Mouse (Mus musculus) CH12.LX (cell line): ENCODE results near the gene Smim13.

Experiments
- BHLHE40 ChIP-seq: IDR thresholded peaks from 2 replicates; pipeline ENCODE4 v1.6.1; 2011; ENCODE audit warnings: mild to moderate bottlenecking, low read depth, low read length, improper control_type of control experiment
- CHD1 ChIP-seq: IDR thresholded peaks from 2 replicates; pipeline ENCODE4 v1.6.1; 2012; ENCODE audit warnings: low read depth, low read length, improper control_type of control experiment, inconsistent platforms
- CTCF ChIP-seq, 2 experiments: IDR thresholded peaks in 1 of 2; conservative IDR thresholded peaks in 1 of 2; 2 replicates each; pipeline ENCODE4 v1.5.1; 2011 to 2012; ENCODE audit warnings: low read depth in 2 of 2, low read length in 2 of 2, improper control_type of control experiment in 1 of 2, inconsistent platforms in 1 of 2, mild to moderate bottlenecking in 1 of 2, moderate library complexity in 1 of 2
- EP300 ChIP-seq: IDR thresholded peaks from 2 replicates; pipeline ENCODE4 v1.6.1; 2011; ENCODE audit warnings: low read length, improper control_type of control experiment
- ETS1 ChIP-seq: conservative IDR thresholded peaks from 2 replicates; pipeline ENCODE4 v1.6.1; 2012; ENCODE audit warnings: low read depth, mild to moderate bottlenecking, inconsistent platforms, low read length, improper control_type of control experiment, moderate library complexity
- HCFC1 ChIP-seq: IDR thresholded peaks from 2 replicates; pipeline ENCODE4 v1.6.1; 2012; ENCODE audit warnings: low read depth, mild to moderate bottlenecking, inconsistent platforms, low read length, improper control_type of control experiment
- KAT2A ChIP-seq: IDR thresholded peaks from 2 replicates; pipeline ENCODE4 v1.6.1; 2012; ENCODE audit warnings: low read length, improper control_type of control experiment, inconsistent platforms; ENCODE audit not compliant: insufficient replicate concordance
- MAFK ChIP-seq: IDR thresholded peaks from 2 replicates; pipeline ENCODE4 v1.6.1; 2011; ENCODE audit warnings: low read length, improper control_type of control experiment; ENCODE audit not compliant: insufficient replicate concordance
- MAX ChIP-seq: IDR thresholded peaks from 2 replicates; pipeline ENCODE4 v1.6.1; 2011; ENCODE audit warnings: low read length, improper control_type of control experiment
- POLR2A ChIP-seq: IDR thresholded peaks from 2 replicates; pipeline ENCODE4 v1.6.1; 2011; ENCODE audit warnings: low read depth, mild to moderate bottlenecking, improper control_type of control experiment, low read length
- POLR2AphosphoS2 ChIP-seq: IDR thresholded peaks from 2 replicates; pipeline ENCODE4 v1.6.1; 2011; ENCODE audit warnings: low read depth, low read length, improper control_type of control experiment
- RCOR1 ChIP-seq: conservative IDR thresholded peaks from 2 replicates; pipeline ENCODE4 v1.6.1; 2012; ENCODE audit warnings: low read depth, mild to moderate bottlenecking, inconsistent platforms, low read length, improper control_type of control experiment
- ZMIZ1 ChIP-seq: IDR thresholded peaks from 2 replicates; pipeline ENCODE4 v1.6.1; 2012; ENCODE audit warnings: low read depth, mild to moderate bottlenecking, inconsistent platforms, low read length, improper control_type of control experiment
- ZNF384 ChIP-seq: IDR thresholded peaks from 2 replicates; pipeline ENCODE4 v1.6.1; 2012; ENCODE audit warnings: low read depth, low read length, improper control_type of control experiment, inconsistent platforms

DNA sequence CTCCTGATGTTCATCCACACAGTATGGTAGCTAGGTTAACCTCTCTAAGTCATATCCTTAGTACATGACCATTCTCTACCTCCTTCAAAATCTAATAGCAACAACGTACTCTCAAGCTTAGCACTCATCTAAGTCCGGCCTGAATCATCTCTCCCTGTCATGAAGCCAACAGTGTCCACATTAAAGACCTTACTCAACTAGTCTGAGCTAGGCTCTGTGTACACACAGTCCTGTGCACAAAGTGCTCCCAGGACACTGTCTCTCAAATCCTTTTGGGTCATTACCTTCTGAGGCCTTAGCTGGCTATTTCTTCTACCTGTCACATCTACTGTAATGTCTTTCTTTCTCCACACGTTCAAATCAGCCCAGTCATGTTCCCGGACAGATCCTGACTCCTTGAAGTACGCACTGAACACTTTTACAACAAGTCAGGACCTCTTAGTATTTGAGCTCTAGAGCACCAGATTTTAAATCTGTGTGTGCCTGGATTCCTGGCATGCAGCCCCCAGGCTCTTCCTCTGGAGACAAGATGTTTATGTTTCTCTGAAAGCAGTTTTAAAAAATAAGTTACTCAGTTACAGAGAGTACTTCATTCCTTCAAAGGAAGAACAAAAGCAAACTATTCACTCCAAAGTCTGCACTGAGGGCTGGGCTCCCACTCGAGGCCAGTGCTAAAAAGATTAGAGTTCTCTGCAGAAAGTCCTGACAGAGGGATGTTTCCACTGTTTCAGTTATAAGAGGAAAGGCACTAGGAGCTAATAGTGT is 36.9 kb upstream of the Smim13 start:
- TF ChIP-seq MAX (no peak), KAT2A (no peak), CTCF (conservative IDR thresholded peaks at IDR 0.05 in 1 of 2, IDR thresholded peaks at IDR 0.05 in 1 of 2; ENCODE audit: low read depth in 2 of 2, low read length in 2 of 2) (no peak), POLR2AphosphoS2 (no peak), RCOR1 (no peak), MAFK (no peak), EP300 (no peak), POLR2A (no peak), CHD1 (no peak), ETS1 (no peak), ZNF384 (no peak), ZMIZ1 (no peak), HCFC1 (no peak), BHLHE40 (no peak)
